In the genomic region with DNA sequence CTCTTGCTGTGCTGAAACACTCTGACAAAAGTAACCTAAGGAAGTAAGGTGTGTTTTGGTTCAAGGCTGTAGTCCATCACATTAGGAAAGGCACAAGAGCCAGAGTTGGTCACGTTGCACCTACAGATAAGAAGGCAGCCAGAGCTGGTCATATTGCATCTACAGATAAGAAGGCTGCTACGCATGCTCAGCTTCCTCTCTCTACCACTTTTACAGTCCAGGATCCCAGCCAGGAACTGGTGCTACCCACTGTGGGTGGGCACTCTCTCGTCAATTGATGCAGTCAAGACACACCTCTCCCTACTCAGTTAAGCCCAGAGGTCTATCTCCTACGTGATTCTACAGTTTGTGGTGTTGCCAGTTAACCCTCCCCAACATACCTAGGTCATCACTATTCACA, we compare ENCODE assay signal across 23 mouse cellular contexts.
"Had no signal": no experiment of that assay in that cellular context is flagged by ENCODE, and none has a peak within 500 bp of the region (broad histone marks: within the 10 kb centered on the region; RNA-seq: fewer than 3 reads in every experiment).

No protein-coding gene starts in this region.

- H3K4me3 ChIP-seq: gastrocnemius, adult 2 months; heart, embryonic 10.5 days; heart, embryonic 12.5 days; hindbrain, embryonic 13.5 days; hindbrain, embryonic 15.5 days; kidney, embryonic 15.5 days; limb, embryonic 13.5 days; limb, embryonic 15.5 days had no signal

- ATAC-seq: hindbrain, postnatal 0 days; intestine, embryonic 16.5 days had no signal

- DNase-seq: gastrocnemius, adult 2 months; gastrocnemius, postnatal 10 days; gastrocnemius, postnatal 25 days; heart, adult 18-20 months; heart, postnatal 10 days; heart, postnatal 4 days; kidney, adult 18-20 months; kidney, adult 9 months; kidney, postnatal 14 days; kidney, postnatal 36 days; layer of hippocampus, adult 9-11 months; layer of hippocampus, postnatal 36 days; left cerebral cortex, postnatal 4 days had no signal

- H3K9ac ChIP-seq: heart, embryonic 12.5 days; hindbrain, embryonic 13.5 days; hindbrain, embryonic 15.5 days; kidney, embryonic 15.5 days; limb, embryonic 13.5 days; limb, embryonic 15.5 days had no signal

- H3K27me3 ChIP-seq: hindbrain, embryonic 15.5 days; kidney, embryonic 15.5 days; limb, embryonic 15.5 days had no signal

- H3K9me3 ChIP-seq: heart, embryonic 10.5 days; heart, embryonic 12.5 days; hindbrain, embryonic 13.5 days; hindbrain, embryonic 15.5 days; kidney, embryonic 15.5 days; limb, embryonic 13.5 days; limb, embryonic 15.5 days had no signal

- H3K36me3 ChIP-seq: heart, embryonic 10.5 days; heart, embryonic 12.5 days; hindbrain, embryonic 13.5 days; hindbrain, embryonic 15.5 days; kidney, embryonic 15.5 days; limb, embryonic 13.5 days; limb, embryonic 15.5 days had no signal

- H3K4me2 ChIP-seq: heart, embryonic 12.5 days; hindbrain, embryonic 13.5 days; hindbrain, embryonic 15.5 days; kidney, embryonic 15.5 days; limb, embryonic 13.5 days; limb, embryonic 15.5 days had no signal

- H3K4me1 ChIP-seq: heart, embryonic 10.5 days; hindbrain, embryonic 13.5 days; hindbrain, embryonic 15.5 days; kidney, embryonic 15.5 days; limb, embryonic 13.5 days; limb, embryonic 15.5 days had no signal

- H3K27ac ChIP-seq: gastrocnemius, adult 2 months; heart, embryonic 10.5 days; hindbrain, embryonic 13.5 days; hindbrain, embryonic 15.5 days; hindbrain, postnatal 0 days; kidney, embryonic 15.5 days; kidney, postnatal 0 days; limb, embryonic 13.5 days; limb, embryonic 15.5 days had no signal
